20 mouse cellular contexts compared by ENCODE assay signal in the genomic region with DNA sequence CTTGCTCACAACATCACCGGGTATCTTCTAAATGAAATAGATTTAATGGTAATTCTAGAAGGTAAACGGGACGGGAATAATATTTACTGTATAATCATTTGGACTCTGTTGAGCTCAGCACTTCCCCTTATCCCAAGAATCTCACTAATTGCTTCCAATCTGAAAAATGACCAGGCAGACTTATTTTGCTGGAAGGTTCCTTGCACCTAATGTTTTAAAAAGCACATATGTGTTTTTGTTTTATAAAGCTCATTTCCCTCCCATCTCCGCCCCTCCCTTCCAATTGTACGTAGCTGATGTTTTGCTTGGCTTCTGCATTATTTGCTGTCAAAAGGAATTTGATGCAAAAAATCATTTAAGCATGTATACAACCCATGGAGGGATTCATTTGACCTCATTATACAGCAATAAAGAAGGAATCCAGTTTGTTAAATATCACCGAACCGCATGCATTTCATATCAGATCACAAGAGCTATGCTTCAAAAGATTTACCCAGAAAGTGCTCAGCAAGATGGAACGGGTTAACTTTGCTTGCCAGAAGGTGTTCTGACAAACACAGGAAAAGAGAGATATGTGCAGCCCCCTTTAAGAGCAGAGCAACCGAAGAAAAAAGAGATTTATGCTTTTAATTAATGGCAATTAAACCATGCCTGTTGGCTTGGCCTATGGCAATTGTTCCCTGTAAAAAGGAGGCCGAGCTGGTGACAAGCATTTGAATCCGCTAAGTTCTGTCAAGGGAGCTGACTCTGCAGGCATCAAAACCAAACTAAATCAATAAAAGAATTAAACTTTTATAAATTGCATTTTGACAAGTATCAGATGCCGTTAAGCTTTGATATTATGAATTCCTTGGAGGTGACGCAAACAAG. TPM values are rescaled to one million over a fixed set of nuclear protein-coding genes. Genes with fewer than 3 reads are reported as not detected.
DNase-seq lines count a peak whose midpoint lies in the region; ATAC-seq lines count a peak whose summit lies in the region.
"Had no signal": no experiment of that assay in that cellular context is flagged by ENCODE, and none has a peak within 500 bp of the region (broad histone marks: within the 10 kb centered on the region; RNA-seq: fewer than 3 reads in every experiment).

No protein-coding gene starts in this region.

- no peaks in the 10 kb centered on the region for H3K36me3 ChIP-seq in forebrain, embryonic 10.5 days (replicated peaks)
- no peaks in the 10 kb centered on the region for H3K36me3 ChIP-seq in midbrain, embryonic 12.5 days
- H3K36me3 ChIP-seq: neural tube, embryonic 13.5 days had no signal

- no peak for ATAC-seq in midbrain, embryonic 12.5 days (ENCODE audit: low FRiP score, low read depth)

- H3K27ac ChIP-seq in forebrain, embryonic 10.5 days = no peak overlapping the region
- H3K27ac ChIP-seq in midbrain, embryonic 12.5 days (replicated peaks) = peak overlapping the region; percentile 80; the same call in 1 of the 2 replicates

- no peaks in the 10 kb centered on the region for H3K9me3 ChIP-seq in forebrain, embryonic 10.5 days
- no peaks in the 10 kb centered on the region for H3K9me3 ChIP-seq in midbrain, embryonic 12.5 days
- H3K9me3 ChIP-seq: neural tube, embryonic 13.5 days had no signal

- no peak overlapping the region for H3K9ac ChIP-seq in midbrain, embryonic 12.5 days (replicated peaks)

- DNase-seq in heart, adult 11 months = peak; percentile 35
- no peak for DNase-seq in heart, postnatal 4 days
- peak; percentile 17 for DNase-seq in cerebellum, adult 9-11 months
- DNase-seq in forebrain, embryonic 10.5 days (ENCODE audit: extremely low spot score, low spot score) = no peak
- DNase-seq in right cerebral cortex, postnatal 10 days (ENCODE audit: low spot score in 2 of 2) = no peak
- DNase-seq in adipocyte (ENCODE audit: low spot score) = no peak
- no peak for DNase-seq in urinary bladder, postnatal 14 days (ENCODE audit: low spot score)
- DNase-seq: adrenal gland, postnatal 10 days; gastrocnemius, postnatal 10 days; kidney, adult 9 months; right cerebral cortex, postnatal 14 days had no signal

- peak overlapping the region; percentile 50; the same call in 1 of the 2 replicates for H3K4me3 ChIP-seq in forebrain, embryonic 10.5 days
- no peak overlapping the region for H3K4me3 ChIP-seq in midbrain, embryonic 12.5 days

- H3K27me3 ChIP-seq in forebrain, embryonic 10.5 days (ENCODE audit: poor library complexity, severe bottlenecking) = peaks cover 100% of the 10 kb centered on the region
- H3K27me3 ChIP-seq in midbrain, embryonic 12.5 days = peaks cover 80% of the 10 kb centered on the region

- WGBS in forebrain, embryonic 10.5 days = 8% methylated on average over 13 of the region's 13 CpGs
- WGBS in midbrain, embryonic 12.5 days = 10% methylated on average over 13 of the region's 13 CpGs

- peaks cover 62% of the 10 kb centered on the region for H3K4me1 ChIP-seq in forebrain, embryonic 10.5 days
- peaks cover 50% of the 10 kb centered on the region for H3K4me1 ChIP-seq in midbrain, embryonic 12.5 days

- H3K4me2 ChIP-seq in midbrain, embryonic 12.5 days (replicated peaks) = peak overlapping the region; percentile 63

RNA-seq across cellular contexts. Expression of a gene that starts 13.5 kb away (rescaled TPM):
- total RNA-seq in heart, postnatal 4 days (2021) = not detected
- polyA plus RNA-seq in forebrain, embryonic 10.5 days (2016; fragmentation: Nextera tagmentation; extraction: Ambion mirVana) = 1.3 and 2.3 TPM in 2 replicates
- 8.4 and 15.6 TPM in 2 replicates for polyA plus RNA-seq in midbrain, embryonic 12.5 days (2016; fragmentation: Nextera tagmentation; extraction: Ambion mirVana)
- total RNA-seq: adrenal gland, postnatal 10 days; ES-E14; gastrocnemius, postnatal 10 days; hematopoietic stem cell, adult 5-6 weeks; liver, adult 2 months had no signal
- polyA plus RNA-seq: C2C12; heart, embryonic 11.5 days; liver, adult 2 months; lung, embryonic 16.5 days; urinary bladder, adult 2 months had no signal

Comparison
In these comparisons a context has a peak if more than half of its experiments do, and no peak if none do; other contexts are left out.
1. DNase-seq: peak in heart, adult 11 months (single experiment) and cerebellum, adult 9-11 months (single experiment); none in heart, postnatal 4 days (single experiment), forebrain, embryonic 10.5 days (single experiment), right cerebral cortex, postnatal 10 days (0 of 2), adipocyte (single experiment) and urinary bladder, postnatal 14 days (single experiment).